Mouse (Mus musculus) midbrain, postnatal 0 days (tissue): ENCODE results near the gene Hoxd1. TPM values are rescaled to one million over a fixed set of nuclear protein-coding genes. Genes with fewer than 3 reads are reported as not detected.

Experiments
- ATAC-seq: fragments of 200-750 bp; cut with Nextera tagmentation; 2 replicates; pipeline ENCODE4 v1.8.0; 2017; ENCODE audit warnings: moderate number of reproducible peaks, mild to moderate bottlenecking, moderate TSS enrichment, moderate library complexity; ENCODE audit not compliant: low FRiP score
- DNase-seq: peaks from one replicate; pipeline ENCODE4 v3.0.0-alpha.2; 2015; ENCODE audit warnings: low spot score
- H3K27ac ChIP-seq: fragments of 300-500 bp; sonication (generic); 2 replicates; pipeline ENCODE4 v1.5.1; 2014; ENCODE audit warnings: low read depth, mild to moderate bottlenecking, low read length, mixed read lengths
- H3K27me3 ChIP-seq: fragments of 300-500 bp; sonication (generic); 2 replicates; pipeline ENCODE4 v1.6.1; 2014; ENCODE audit warnings: low read length, control low read depth, mixed read lengths; ENCODE audit not compliant: insufficient read depth
- H3K36me3 ChIP-seq: fragments of 300-500 bp; sonication (generic); 2 replicates; pipeline ENCODE4 v1.6.1; 2014; ENCODE audit warnings: low read length, control low read depth, mixed read lengths; ENCODE audit not compliant: insufficient read depth
- H3K4me1 ChIP-seq: fragments of 300-500 bp; sonication (generic); 2 replicates; pipeline ENCODE4 v1.6.1; 2014; ENCODE audit warnings: mild to moderate bottlenecking, control low read depth, antibody characterized with exemption, low read length, mixed read lengths; ENCODE audit not compliant: insufficient read depth
- H3K4me2 ChIP-seq: fragments of 300-500 bp; sonication (generic); 2 replicates; pipeline ENCODE4 v1.6.1; 2014; ENCODE audit warnings: low read depth, mild to moderate bottlenecking, low read length, mixed read lengths; ENCODE audit not compliant: poor library complexity, severe bottlenecking
- H3K4me3 ChIP-seq: fragments of 300-500 bp; sonication (generic); 2 replicates; pipeline ENCODE4 v1.5.1; 2014; ENCODE audit warnings: low read depth, mild to moderate bottlenecking, low read length, moderate library complexity
- H3K9ac ChIP-seq: fragments of 300-500 bp; sonication (generic); replicated peaks from 2 replicates; pipeline ENCODE4 v1.6.1; 2014; ENCODE audit warnings: mild to moderate bottlenecking, low read length, moderate library complexity, mixed read lengths; ENCODE audit not compliant: poor library complexity, severe bottlenecking
- H3K9me3 ChIP-seq: fragments of 300-500 bp; sonication (generic); 2 replicates; pipeline ENCODE4 v1.6.1; 2016; ENCODE audit warnings: low read length, control low read depth
- CTCF ChIP-seq: IDR thresholded peaks from 2 replicates; pipeline ENCODE4 v1.5.1; 2016; ENCODE audit warnings: antibody characterized with exemption, mild to moderate bottlenecking
- WGBS: fragments of 180-500 bp; shearing (Covaris S2); extraction: QIAGEN DNeasy Blood & Tissue Kit; methylation state at CpG from one replicate; pipeline ENCODE4 v1.1.7; 2014; 5-methylcytosine and 5-hydroxymethylcytosine counted together
- polyA plus RNA-seq: library from polyadenylated mRNA; unstranded; fragments of >200 nt; fragmentation: Nextera tagmentation; extraction: Ambion mirVana; gene quantifications from 2 replicates; pipeline ENCODE4 v1.2.1, GENCODE M21; 2015
- total RNA-seq: library from RNA; depleted of rRNA; stranded (reverse); fragments of >200 nt; gene quantifications from 2 replicates; pipeline ENCODE4 v1.2.3, GENCODE M21; 2014

Hoxd1 gene
- total and polyA plus RNA-seq, 2 experiments from 2014 or later = not detected

GRCm38 (mm10) chr2:74726551-74726950, 36.2 kb upstream of the Hoxd1 start, which contains the start of gene Gm28230:
Gene Gm28230 (plus strand): TSS chr2:74726728.
- H3K4me1 ChIP-seq = no peaks in the 10 kb centered on the region
- no peak within 1 kb of the TSS for H3K27ac ChIP-seq
- peak; percentile 60 for DNase-seq
- 4% methylated on average over 5 of the region's 5 CpGs for WGBS
- ATAC-seq = no peak
- H3K27me3 ChIP-seq = peaks cover 94% of the 10 kb centered on the region
- no peak within 1 kb of the TSS for H3K4me2 ChIP-seq
- no peaks in the 10 kb centered on the region for H3K36me3 ChIP-seq
- no peaks in the 10 kb centered on the region for H3K9me3 ChIP-seq
- H3K9ac ChIP-seq = no peak within 1 kb of the TSS
- no peak within 1 kb of the TSS for H3K4me3 ChIP-seq
- TF ChIP-seq CTCF = no peak

- DNase-seq (peak; percentile 57), ATAC-seq (no peak)
- no peak overlapping the region for H3K9ac ChIP-seq
- H3K36me3 ChIP-seq = no peaks in the 10 kb centered on the region
- H3K27me3 ChIP-seq = peaks cover 94% of the 10 kb centered on the region
- WGBS = under 1% methylated on average over 42 of the region's 43 CpGs
- TF ChIP-seq CTCF = no peak
- no peaks in the 10 kb centered on the region for H3K9me3 ChIP-seq
- H3K4me2 ChIP-seq = no peak overlapping the region
- H3K4me1 ChIP-seq = no peaks in the 10 kb centered on the region
- no peak overlapping the region for H3K27ac ChIP-seq
- H3K4me3 ChIP-seq = no peak overlapping the region
Measured at GRCm38 (mm10) chr2:74726973-74727639, 35.7 kb upstream of the Hoxd1 start.

GRCm38 (mm10) chr2:74727640-74728302, 35.0 kb upstream of the Hoxd1 start:
- peaks cover 94% of the 10 kb centered on the region for H3K27me3 ChIP-seq
- no peak overlapping the region for H3K4me3 ChIP-seq
- H3K4me1 ChIP-seq = no peaks in the 10 kb centered on the region
- DNase-seq (no peak), ATAC-seq (no peak)
- no peak for TF ChIP-seq CTCF
- H3K9ac ChIP-seq = no peak overlapping the region
- H3K27ac ChIP-seq = no peak overlapping the region
- H3K9me3 ChIP-seq = no peaks in the 10 kb centered on the region
- H3K36me3 ChIP-seq = no peaks in the 10 kb centered on the region
- WGBS = 4% methylated on average over 25 of the region's 25 CpGs
- no peak overlapping the region for H3K4me2 ChIP-seq

GRCm38 (mm10) chr2:74728303-74728680, 34.5 kb upstream of the Hoxd1 start:
- Histone ChIP-seq H3K27me3 (peaks cover 94% of the 10 kb centered on the region), H3K4me1 (no peaks in the 10 kb centered on the region), H3K9me3 (no peaks in the 10 kb centered on the region), H3K9ac (no peak overlapping the region), H3K36me3 (no peaks in the 10 kb centered on the region), H3K4me3 (no peak overlapping the region), H3K27ac (no peak overlapping the region), H3K4me2 (no peak overlapping the region)
- TF ChIP-seq CTCF = no peak
- DNase-seq (no peak), ATAC-seq (no peak)
- WGBS = 7% methylated on average over 13 of the region's 13 CpGs

- no peak for ATAC-seq
- H3K9ac ChIP-seq = no peak overlapping the region
- H3K4me2 ChIP-seq = no peak overlapping the region
- 5% methylated on average over 8 of the region's 8 CpGs for WGBS
- H3K4me1 ChIP-seq = no peaks in the 10 kb centered on the region
- no peak overlapping the region for H3K27ac ChIP-seq
- no peak for DNase-seq
- peaks cover 95% of the 10 kb centered on the region for H3K27me3 ChIP-seq
- H3K36me3 ChIP-seq = no peaks in the 10 kb centered on the region
- TF ChIP-seq CTCF = no peak
- H3K9me3 ChIP-seq = no peaks in the 10 kb centered on the region
- H3K4me3 ChIP-seq = no peak overlapping the region
Measured at GRCm38 (mm10) chr2:74730331-74730730, 32.4 kb upstream of the Hoxd1 start.

- H3K27me3 ChIP-seq = peaks cover 95% of the 10 kb centered on the region
Measured at GRCm38 (mm10) chr2:74731055-74731454, 31.7 kb upstream of the Hoxd1 start.

More at GRCm38 (mm10) chr2:74731055-74731454, 31.7 kb upstream of the Hoxd1 start:
- no peak overlapping the region for H3K9ac ChIP-seq
- ATAC-seq = no peak
- DNase-seq = no peak
- H3K9me3 ChIP-seq = no peaks in the 10 kb centered on the region
- no peak overlapping the region for H3K4me3 ChIP-seq
- no peaks in the 10 kb centered on the region for H3K4me1 ChIP-seq
- TF ChIP-seq CTCF = no peak
- H3K36me3 ChIP-seq = no peaks in the 10 kb centered on the region
- H3K27ac ChIP-seq = no peak overlapping the region
- H3K4me2 ChIP-seq = no peak overlapping the region
